Mouse (Mus musculus): ENCODE results near the gene Adgrd1.

The Adgrd1 gene

GRCm38 (mm10) chr5:129196971-129197519, 100.5 kb downstream of the Adgrd1 start:
- no peak for DNase-seq (ENCODE audit: low read depth, low spot score)

- no peak for DNase-seq (ENCODE audit: low read depth, low spot score)
These were observed 103.6 kb downstream of the Adgrd1 start for GRCm38 (mm10) chr5:129200132-129200531.

- DNase-seq (ENCODE audit: low read depth, low spot score), result no peak
These were observed 111.7 kb downstream of the Adgrd1 start for GRCm38 (mm10) chr5:129208279-129208678.

- DNase-seq (ENCODE audit: low read depth, low spot score), result no peak
These were observed 112.3 kb downstream of the Adgrd1 start for GRCm38 (mm10) chr5:129208845-129209244.

GRCm38 (mm10) chr5:129211385-129212031, 115.0 kb downstream of the Adgrd1 start:
- no peak for DNase-seq (ENCODE audit: low read depth, low spot score)

- DNase-seq (ENCODE audit: low read depth, low spot score), result no peak
These were observed 117.5 kb downstream of the Adgrd1 start for GRCm38 (mm10) chr5:129214023-129214422.

- DNase-seq (ENCODE audit: low read depth, low spot score), result no peak
These were observed 119.5 kb downstream of the Adgrd1 start for GRCm38 (mm10) chr5:129216001-129216400.

- no peak for DNase-seq (ENCODE audit: low read depth, low spot score)
These were observed 121.1 kb downstream of the Adgrd1 start for GRCm38 (mm10) chr5:129217481-129218221.

- DNase-seq (ENCODE audit: low read depth, low spot score), result no peak
These were observed 121.6 kb downstream of the Adgrd1 start for GRCm38 (mm10) chr5:129218222-129218505.

- no peak for DNase-seq (ENCODE audit: low read depth, low spot score)
These were observed 122.0 kb downstream of the Adgrd1 start for GRCm38 (mm10) chr5:129218537-129218981.

GRCm38 (mm10) chr5:129219178-129219760, 122.7 kb downstream of the Adgrd1 start:
- no peak for DNase-seq (ENCODE audit: low read depth, low spot score)

GRCm38 (mm10) chr5:129225810-129226450, 129.4 kb downstream of the Adgrd1 start:
- DNase-seq (ENCODE audit: low read depth, low spot score), result no peak

- DNase-seq (ENCODE audit: low read depth, low spot score), result no peak
These were observed 131.6 kb downstream of the Adgrd1 start for GRCm38 (mm10) chr5:129228171-129228570.

- no peak for DNase-seq (ENCODE audit: low read depth, low spot score)
These were observed 136.8 kb downstream of the Adgrd1 start for GRCm38 (mm10) chr5:129233301-129233700.

- DNase-seq (ENCODE audit: low read depth, low spot score), result no peak
These were observed 137.4 kb downstream of the Adgrd1 start for GRCm38 (mm10) chr5:129233881-129234432.

- DNase-seq (ENCODE audit: low read depth, low spot score), result peak; percentile 75
These were observed 139.8 kb downstream of the Adgrd1 start for GRCm38 (mm10) chr5:129236366-129236765.

GRCm38 (mm10) chr5:129241865-129242264, 145.3 kb downstream of the Adgrd1 start:
- no peak for DNase-seq (ENCODE audit: low read depth, low spot score)

GRCm38 (mm10) chr5:129242265-129242664, 145.7 kb downstream of the Adgrd1 start:
- no peak for DNase-seq (ENCODE audit: low read depth, low spot score)

GRCm38 (mm10) chr5:129243120-129243519, 146.6 kb downstream of the Adgrd1 start:
- DNase-seq (ENCODE audit: low read depth, low spot score), result no peak

- DNase-seq (ENCODE audit: low read depth, low spot score), result no peak
These were observed 147.8 kb downstream of the Adgrd1 start for GRCm38 (mm10) chr5:129244392-129244791.

GRCm38 (mm10) chr5:129249080-129249479, 152.5 kb downstream of the Adgrd1 start:
- DNase-seq (ENCODE audit: low read depth, low spot score), result no peak

All from A20 (cell line).